Mouse (Mus musculus) liver, adult 2 months (tissue): Measurements from ENCODE around the gene Zfp592.

Source experiments
- CTCF ChIP-seq: fragments of 200-500 bp; IDR thresholded peaks from 2 replicates; pipeline ENCODE4 v1.5.1; 2011; ENCODE audit warnings: low read depth, low read length, control low read depth
- POLR2A ChIP-seq: fragments of 200-500 bp; IDR thresholded peaks from 2 replicates; pipeline ENCODE4 v1.6.1; 2011; ENCODE audit warnings: low read length, control low read depth; ENCODE audit not compliant: insufficient read depth; ENCODE audit errors: extremely low read depth

DNA sequence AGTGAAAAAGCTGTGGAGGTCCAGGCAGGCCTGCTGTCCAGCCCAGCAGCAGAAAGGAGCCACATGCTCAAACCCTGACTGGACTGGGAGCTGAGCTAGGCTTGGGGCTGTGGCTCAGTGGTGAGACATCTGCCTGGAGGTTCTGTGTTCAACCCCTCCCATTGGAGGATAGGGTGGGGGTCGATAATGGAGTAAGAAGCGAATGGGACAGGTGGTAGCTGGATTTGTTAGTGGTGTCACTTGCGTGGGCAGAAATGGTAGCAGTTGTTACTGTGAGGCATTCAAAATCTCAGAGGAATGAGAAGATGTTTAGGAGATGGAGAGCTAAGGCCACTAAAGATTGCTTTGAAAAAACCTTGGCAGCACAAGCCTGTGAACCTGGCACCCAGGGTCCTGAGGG is 54.4 kb downstream of the Zfp592 start:
- no peak for TF ChIP-seq POLR2A
- no peak for TF ChIP-seq CTCF
